Mouse (Mus musculus): ENCODE results near the gene Lzts2. TPM values are rescaled to one million over a fixed set of nuclear protein-coding genes. Genes with fewer than 3 reads are reported as not detected.

The Lzts2 gene
- polyA plus RNA-seq, 1 experiment from 2014 or later = 80.5 TPM

- WGBS = under 1% methylated on average over 18 of the region's 18 CpGs
- Histone ChIP-seq H3K27me3 (no peaks in the 10 kb centered on the region), H3K4me1 (peaks cover 80% of the 10 kb centered on the region), H3K4me2 (replicated peaks) (peak overlapping the region; percentile 86), H3K9me3 (replicated peaks) (no peaks in the 10 kb centered on the region), H3K9ac (peak overlapping the region; percentile 54; the same call in 1 of the 2 replicates), H3K27ac (replicated peaks) (peak overlapping the region; percentile 100), H3K4me3 (replicated peaks) (peak overlapping the region; percentile 67), H3K36me3 (peaks cover 8% of the 10 kb centered on the region)
- ATAC-seq (ENCODE audit: insufficient number of reproducible peaks, low FRiP score, low TSS enrichment, low read depth) = peak; percentile 67
Observed at GRCm38 (mm10) chr19:45016341-45017215, 2.4 kb downstream of the Lzts2 start.

- H3K9me3 ChIP-seq (replicated peaks) = no peaks in the 10 kb centered on the region
- H3K4me1 ChIP-seq = peaks cover 83% of the 10 kb centered on the region
- peaks cover 9% of the 10 kb centered on the region for H3K36me3 ChIP-seq
- H3K4me3 ChIP-seq (replicated peaks) = peak overlapping the region; percentile 67
- ATAC-seq (ENCODE audit: insufficient number of reproducible peaks, low FRiP score, low TSS enrichment, low read depth) = peak; percentile 52
- H3K9ac ChIP-seq = peak overlapping the region; percentile 37; the same call in 1 of the 2 replicates
- WGBS = 0% methylated on average over 19 of the region's 27 CpGs
- no peaks in the 10 kb centered on the region for H3K27me3 ChIP-seq
- peak overlapping the region; percentile 86 for H3K4me2 ChIP-seq (replicated peaks)
- H3K27ac ChIP-seq (replicated peaks) = peak overlapping the region; percentile 100
Observed at GRCm38 (mm10) chr19:45017216-45017771, 3.1 kb downstream of the Lzts2 start.

GRCm38 (mm10) chr19:45017909-45018308, 3.7 kb downstream of the Lzts2 start:
- Histone ChIP-seq H3K4me3 (replicated peaks) (peak overlapping the region; percentile 67), H3K36me3 (peaks cover 15% of the 10 kb centered on the region), H3K27me3 (no peaks in the 10 kb centered on the region), H3K9me3 (replicated peaks) (no peaks in the 10 kb centered on the region), H3K27ac (replicated peaks) (peak overlapping the region; percentile 100), H3K4me2 (replicated peaks) (peak overlapping the region; percentile 86), H3K9ac (peak overlapping the region; percentile 78), H3K4me1 (peaks cover 77% of the 10 kb centered on the region)
- peak; percentile 74 for ATAC-seq (ENCODE audit: insufficient number of reproducible peaks, low FRiP score, low TSS enrichment, low read depth)
- WGBS = under 1% methylated on average over 46 of the region's 48 CpGs

GRCm38 (mm10) chr19:45018351-45018831, 4.2 kb downstream of the Lzts2 start:
- Histone ChIP-seq H3K36me3 (peaks cover 17% of the 10 kb centered on the region), H3K27ac (replicated peaks) (peak overlapping the region; percentile 100), H3K4me3 (replicated peaks) (peak overlapping the region; percentile 67), H3K9ac (peak overlapping the region; percentile 78), H3K4me1 (peaks cover 72% of the 10 kb centered on the region), H3K9me3 (replicated peaks) (no peaks in the 10 kb centered on the region), H3K4me2 (replicated peaks) (peak overlapping the region; percentile 86), H3K27me3 (no peaks in the 10 kb centered on the region)
- WGBS = 0% methylated on average over 13 of the region's 13 CpGs
- no peak for ATAC-seq (ENCODE audit: insufficient number of reproducible peaks, low FRiP score, low TSS enrichment, low read depth)

GRCm38 (mm10) chr19:45020348-45020747, 6.1 kb downstream of the Lzts2 start:
- Histone ChIP-seq H3K4me2 (replicated peaks) (peak overlapping the region; percentile 24), H3K27me3 (no peaks in the 10 kb centered on the region), H3K9me3 (replicated peaks) (no peaks in the 10 kb centered on the region), H3K36me3 (peaks cover 35% of the 10 kb centered on the region), H3K9ac (0 out of 2 replicates have a peak overlapping the region, but pooled peaks have one; percentile 10), H3K27ac (replicated peaks) (peak overlapping the region; percentile 11; the same call in 1 of the 2 replicates), H3K4me3 (replicated peaks) (peak overlapping the region; percentile 10), H3K4me1 (peaks cover 60% of the 10 kb centered on the region)
- no peak for ATAC-seq (ENCODE audit: insufficient number of reproducible peaks, low FRiP score, low TSS enrichment, low read depth)
- WGBS = 53% methylated on average over 6 of the region's 6 CpGs

- Histone ChIP-seq H3K27me3 (no peaks in the 10 kb centered on the region), H3K27ac (replicated peaks) (0 out of 2 replicates have a peak overlapping the region, but pooled peaks have one; percentile 17), H3K4me1 (peaks cover 58% of the 10 kb centered on the region), H3K9me3 (replicated peaks) (no peaks in the 10 kb centered on the region), H3K4me3 (replicated peaks) (no peak overlapping the region), H3K36me3 (peaks cover 45% of the 10 kb centered on the region), H3K4me2 (replicated peaks) (no peak overlapping the region), H3K9ac (no peak overlapping the region)
- ATAC-seq (ENCODE audit: insufficient number of reproducible peaks, low FRiP score, low TSS enrichment, low read depth) = no peak
- WGBS = 90% methylated on average over 15 of the region's 15 CpGs
Observed at GRCm38 (mm10) chr19:45021362-45021761, 7.1 kb downstream of the Lzts2 start.

- WGBS = 81% methylated on average over 11 of the region's 11 CpGs
- Histone ChIP-seq H3K9me3 (replicated peaks) (no peaks in the 10 kb centered on the region), H3K27me3 (no peaks in the 10 kb centered on the region), H3K27ac (replicated peaks) (no peak overlapping the region), H3K4me1 (peaks cover 51% of the 10 kb centered on the region), H3K9ac (no peak overlapping the region), H3K4me2 (replicated peaks) (no peak overlapping the region), H3K36me3 (peaks cover 64% of the 10 kb centered on the region), H3K4me3 (replicated peaks) (no peak overlapping the region)
- no peak for ATAC-seq (ENCODE audit: insufficient number of reproducible peaks, low FRiP score, low TSS enrichment, low read depth)
Observed at GRCm38 (mm10) chr19:45023993-45024392, 9.8 kb downstream of the Lzts2 start.

GRCm38 (mm10) chr19:45024775-45025174, 10.6 kb downstream of the Lzts2 start:
- peaks cover 64% of the 10 kb centered on the region for H3K36me3 ChIP-seq
- H3K27me3 ChIP-seq = no peaks in the 10 kb centered on the region
- WGBS = 84% methylated on average over 20 of the region's 20 CpGs

GRCm38 (mm10) chr19:45025937-45026568, 11.8 kb downstream of the Lzts2 start:
- ATAC-seq (ENCODE audit: insufficient number of reproducible peaks, low FRiP score, low TSS enrichment, low read depth) = no peak
- H3K9ac ChIP-seq = no peak overlapping the region
- no peak overlapping the region for H3K4me2 ChIP-seq (replicated peaks)
- H3K4me3 ChIP-seq (replicated peaks) = no peak overlapping the region
- no peak overlapping the region for H3K27ac ChIP-seq (replicated peaks)
- H3K27me3 ChIP-seq = no peaks in the 10 kb centered on the region
- H3K36me3 ChIP-seq = peaks cover 64% of the 10 kb centered on the region
- WGBS = 65% methylated on average over 37 of the region's 37 CpGs
- H3K4me1 ChIP-seq = peaks cover 39% of the 10 kb centered on the region
- H3K9me3 ChIP-seq (replicated peaks) = no peaks in the 10 kb centered on the region

More at GRCm38 (mm10) chr19:45024775-45025174, 10.6 kb downstream of the Lzts2 start:
- Histone ChIP-seq H3K27ac (replicated peaks) (no peak overlapping the region), H3K9ac (no peak overlapping the region), H3K4me2 (replicated peaks) (no peak overlapping the region), H3K4me1 (peaks cover 43% of the 10 kb centered on the region), H3K4me3 (replicated peaks) (no peak overlapping the region), H3K9me3 (replicated peaks) (no peaks in the 10 kb centered on the region)
- no peak for ATAC-seq (ENCODE audit: insufficient number of reproducible peaks, low FRiP score, low TSS enrichment, low read depth)

- no peak overlapping the region for H3K9ac ChIP-seq
- peaks cover 55% of the 10 kb centered on the region for H3K36me3 ChIP-seq
Observed at GRCm38 (mm10) chr19:45026958-45027670, 12.9 kb downstream of the Lzts2 start.

More at GRCm38 (mm10) chr19:45026958-45027670, 12.9 kb downstream of the Lzts2 start:
- 77% methylated on average over 6 of the region's 6 CpGs for WGBS
- Histone ChIP-seq H3K4me3 (replicated peaks) (no peak overlapping the region), H3K9me3 (replicated peaks) (no peaks in the 10 kb centered on the region), H3K27ac (replicated peaks) (no peak overlapping the region), H3K27me3 (no peaks in the 10 kb centered on the region), H3K4me2 (replicated peaks) (no peak overlapping the region), H3K4me1 (peaks cover 38% of the 10 kb centered on the region)
- no peak for ATAC-seq (ENCODE audit: insufficient number of reproducible peaks, low FRiP score, low TSS enrichment, low read depth)
